ENCODE assay signal across 23 mouse cellular contexts in the genomic region with DNA sequence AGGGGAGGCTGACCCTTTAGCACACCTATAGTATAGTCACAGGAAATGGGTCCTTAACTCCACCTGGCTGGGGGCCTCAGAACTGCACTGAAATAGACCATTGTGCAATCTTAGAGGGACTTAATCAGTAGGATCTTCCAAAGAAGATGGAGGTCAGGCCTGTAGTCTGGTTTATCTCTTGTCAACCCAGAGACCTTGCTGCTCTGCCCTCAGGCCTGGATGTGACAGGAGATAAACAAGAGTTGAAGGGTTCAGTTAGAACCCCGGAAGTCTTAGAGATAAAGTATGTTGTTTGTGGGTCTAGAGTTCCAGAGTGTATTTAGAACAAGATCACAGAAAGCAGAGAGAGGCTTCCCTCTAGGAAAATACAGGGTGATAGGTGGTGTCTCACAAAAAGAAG. TPM values are rescaled to one million over a fixed set of nuclear protein-coding genes. Genes with fewer than 3 reads are reported as not detected.
A peak's percentile ranks its signal among the peaks of the same experiment; 100 is the strongest.
DNase-seq lines count a peak whose midpoint lies in the region; ATAC-seq and TF ChIP-seq lines count a peak whose summit lies in the region.
"Had no signal": no experiment of that assay in that cellular context is flagged by ENCODE, and none has a peak within 500 bp of the region (broad histone marks: within the 10 kb centered on the region; RNA-seq: fewer than 3 reads in every experiment).

No protein-coding gene starts in this region.

- no peaks in the 10 kb centered on the region for H3K36me3 ChIP-seq in heart, adult 2 months (ENCODE audit: control insufficient read depth, insufficient read depth, low read length)
- H3K36me3 ChIP-seq in liver, postnatal 0 days (replicated peaks; ENCODE audit: insufficient read depth, low read length), result no peaks in the 10 kb centered on the region
- H3K36me3 ChIP-seq: embryonic facial prominence, embryonic 13.5 days; hindbrain, embryonic 15.5 days; limb, embryonic 10.5 days; neural tube, embryonic 15.5 days had no signal

- no peak overlapping the region for H3K9ac ChIP-seq in heart, adult 2 months (ENCODE audit: low read depth, low read length)
- H3K9ac ChIP-seq in liver, postnatal 0 days (replicated peaks), result no peak overlapping the region
- H3K9ac ChIP-seq: embryonic facial prominence, embryonic 13.5 days; hindbrain, embryonic 15.5 days; lung, embryonic 14.5 days; neural tube, embryonic 15.5 days had no signal

- H3K9me3 ChIP-seq in liver, postnatal 0 days (ENCODE audit: low read length), result no peaks in the 10 kb centered on the region
- H3K9me3 ChIP-seq: embryonic facial prominence, embryonic 13.5 days; hindbrain, embryonic 15.5 days; limb, embryonic 10.5 days; neural tube, embryonic 15.5 days had no signal

- no peaks in the 10 kb centered on the region; the same call in 1 of the 2 replicates for H3K79me2 ChIP-seq in heart, adult 2 months (replicated peaks; ENCODE audit: control insufficient read depth, insufficient read depth, low read length)

- H3K4me1 ChIP-seq in heart, adult 2 months (ENCODE audit: control insufficient read depth, insufficient read depth, low read length), result peaks cover 2% of the 10 kb centered on the region
- peaks cover 6% of the 10 kb centered on the region; the same call in 1 of the 2 replicates for H3K4me1 ChIP-seq in liver, postnatal 0 days (ENCODE audit: insufficient read depth)

- no peak for TF ChIP-seq EP300 in heart, adult 2 months (IDR thresholded peaks at IDR 0.05; ENCODE audit: insufficient read depth, low read depth, low read length)
- no peak for TF ChIP-seq EP300 in liver, postnatal 0 days (IDR thresholded peaks at IDR 0.05; ENCODE audit: low read depth)

- intact Hi-C loops in heart, adult 2 months (cut with DNase I), result no loop called here

- H3K4me3 ChIP-seq in heart, adult 2 months, result no peak overlapping the region
- H3K4me3 ChIP-seq in liver, postnatal 0 days (ENCODE audit: low read depth, low read length), result no peak overlapping the region
- H3K4me3 ChIP-seq: embryonic facial prominence, embryonic 13.5 days; hindbrain, embryonic 15.5 days; layer of hippocampus, adult 2 months; limb, embryonic 10.5 days; neural tube, embryonic 15.5 days had no signal

- TF ChIP-seq CTCF in heart, adult 2 months (IDR thresholded peaks at IDR 0.05), result peak; percentile 8; the same call in 1 of the 2 replicates
- TF ChIP-seq CTCF in liver, postnatal 0 days (IDR thresholded peaks at IDR 0.05; ENCODE audit: low read depth), result peak; percentile 23; the same call in 1 of the 2 replicates

- no peak overlapping the region for H3K4me2 ChIP-seq in liver, postnatal 0 days (ENCODE audit: low read depth, low read length)
- H3K4me2 ChIP-seq: embryonic facial prominence, embryonic 13.5 days; hindbrain, embryonic 15.5 days; lung, embryonic 14.5 days; midbrain, embryonic 11.5 days; neural tube, embryonic 15.5 days had no signal

- WGBS in heart, adult 2 months, result 45% methylated on average over 1 of the region's 1 CpGs
- WGBS in liver, postnatal 0 days (ENCODE audit: insufficient replicate concordance), result 23% methylated on average over 1 of the region's 1 CpGs

- no peak for TF ChIP-seq POLR2A in heart, adult 2 months (IDR thresholded peaks at IDR 0.05; ENCODE audit: insufficient read depth, low read depth, low read length)

- H3K27me3 ChIP-seq in heart, adult 2 months (ENCODE audit: control insufficient read depth, insufficient read depth, low read length), result peaks cover 2% of the 10 kb centered on the region; the same call in 1 of the 2 replicates
- H3K27me3 ChIP-seq in liver, postnatal 0 days (ENCODE audit: insufficient read depth, low read length), result peaks cover 16% of the 10 kb centered on the region

- DNase-seq in heart, adult 2 months, result no peak
- no peak for DNase-seq in heart, postnatal 4 days
- DNase-seq in thymus, postnatal 14 days, result peak; percentile 14
- DNase-seq in thymus, adult 18-20 months, result no peak
- DNase-seq in liver, postnatal 0 days, result no peak
- no peak for DNase-seq in cerebellum, postnatal 25 days
- no peak for DNase-seq in spleen, postnatal 10 days (ENCODE audit: low spot score in 2 of 2)
- no peak for DNase-seq in gastrocnemius, postnatal 25 days
- DNase-seq: cerebellum, adult 18-20 months; heart, postnatal 10 days; retina, postnatal 1 day had no signal

- no peak overlapping the region for H3K27ac ChIP-seq in heart, adult 2 months
- H3K27ac ChIP-seq in liver, postnatal 0 days (ENCODE audit: low read depth), result peak overlapping the region; percentile 48; the same call in 1 of the 2 replicates
- H3K27ac ChIP-seq: embryonic facial prominence, embryonic 13.5 days; hindbrain, embryonic 15.5 days; layer of hippocampus, adult 2 months; limb, embryonic 10.5 days; neural tube, embryonic 15.5 days had no signal

- ATAC-seq in liver, postnatal 0 days, result no peak

RNA-seq across cellular contexts. Expression of a gene that starts 4.5 kb away (rescaled TPM):
- 10 to 100 TPM; 14.3 to 16.4 TPM for total RNA-seq in heart, adult 2 months (2021)
- polyA plus RNA-seq in heart, adult 2 months (2012; rRNA removed), result 6.6 and 12.2 TPM in 2 replicates
- total RNA-seq in heart, postnatal 4 days (2021), result 1 to 10 TPM; 6.3 to 6.7 TPM
- polyA plus RNA-seq in liver, postnatal 0 days (2015; fragmentation: Nextera tagmentation; extraction: Ambion mirVana), result 5.0 and 6.6 TPM in 2 replicates
- total RNA-seq in gastrocnemius, postnatal 25 days (2021), result 1 to 10 TPM; 1.1 to 1.3 TPM

RNA-seq across cellular contexts. Expression of a gene that starts 32.4 kb away (rescaled TPM):
- not detected for total RNA-seq in heart, adult 2 months (2021)
- not detected in 2 replicates for polyA plus RNA-seq in heart, adult 2 months (2012; rRNA removed)
- not detected for total RNA-seq in heart, postnatal 4 days (2021)
- not detected in 2 replicates for polyA plus RNA-seq in liver, postnatal 0 days (2015; fragmentation: Nextera tagmentation; extraction: Ambion mirVana)
- total RNA-seq in gastrocnemius, postnatal 25 days (2021), result not detected
- total RNA-seq: adrenal gland, adult 2 months; heart, adult 18-20 months; heart, postnatal 10 days; layer of hippocampus, adult 2 months; left cerebral cortex, adult 18-20 months had no signal
- polyA plus RNA-seq: adrenal gland, adult 2 months; brain, embryonic 14.5 days; cortical plate, adult 2 months; embryonic facial prominence, embryonic 13.5 days; hindbrain, embryonic 15.5 days; limb, embryonic 10.5 days; lung, embryonic 14.5 days; midbrain, embryonic 11.5 days; neural tube, embryonic 15.5 days had no signal

RNA-seq across cellular contexts. Expression of a gene that starts 49.8 kb away (rescaled TPM):
- not detected for total RNA-seq in heart, adult 2 months (2021)
- polyA plus RNA-seq in heart, adult 2 months (2012; rRNA removed), result not detected in 2 replicates
- under 1 TPM in 1 of 2 experiments, not detected in 1; 0.12 TPM for total RNA-seq in heart, postnatal 4 days (2021)
- not detected in 2 replicates for polyA plus RNA-seq in liver, postnatal 0 days (2015; fragmentation: Nextera tagmentation; extraction: Ambion mirVana)
- not detected for total RNA-seq in gastrocnemius, postnatal 25 days (2021)
- total RNA-seq: heart, postnatal 10 days; layer of hippocampus, adult 2 months; left cerebral cortex, adult 18-20 months had no signal
- polyA plus RNA-seq: adrenal gland, adult 2 months; cortical plate, adult 2 months; embryonic facial prominence, embryonic 13.5 days; hindbrain, embryonic 15.5 days; limb, embryonic 10.5 days; lung, embryonic 14.5 days; neural tube, embryonic 15.5 days had no signal
